Mouse (Mus musculus) frontal cortex, adult (tissue): ENCODE measurements at regions not wholly inside any gene's neighbourhood (a gene's known extent, or its start where the extent isn't known, plus 50 kb on each side); places are given as distances from the start of the nearest gene placed in this dataset.
"Not testable (repeated sequence)": the region's sequence is repeated elsewhere in the genome, so short reads cannot be mapped to it uniquely, and the experiment has no call there.

Source experiments
- ATAC-seq: cut with Nextera tagmentation; 2 replicates; pipeline ENCODE4 v1.9.2; 2017; ENCODE audit warnings: mild to moderate bottlenecking, moderate library complexity, mixed read lengths; ENCODE audit not compliant: low TSS enrichment

GRCm38 (mm10) chr14:120755389-120755788 is 155.6 kb upstream of the Ipo5 start:
- peak; percentile 64; the same call in 1 of the 2 replicates for ATAC-seq

GRCm38 (mm10) chr14:120758200-120758830 is 152.7 kb upstream of the Ipo5 start:
- no peak for ATAC-seq

- no peak for ATAC-seq
Measured at GRCm38 (mm10) chr14:120762168-120762567, 148.9 kb upstream of the Ipo5 start.

GRCm38 (mm10) chr14:120762733-120763132 is 148.3 kb upstream of the Ipo5 start:
- ATAC-seq: peak; percentile 28

- peak; percentile 84 for ATAC-seq
Measured at GRCm38 (mm10) chr14:120763796-120764195, 147.2 kb upstream of the Ipo5 start.

GRCm38 (mm10) chr14:120764386-120764785 is 146.6 kb upstream of the Ipo5 start:
- peak; percentile 15; the same call in 1 of the 2 replicates for ATAC-seq

GRCm38 (mm10) chr14:120766451-120766850 is 144.6 kb upstream of the Ipo5 start:
- ATAC-seq: no peak

GRCm38 (mm10) chr14:120770579-120770978 is 140.4 kb upstream of the Ipo5 start:
- no peak for ATAC-seq

GRCm38 (mm10) chr14:120773001-120773400 is 138.0 kb upstream of the Ipo5 start:
- ATAC-seq: not testable (repeated sequence)

GRCm38 (mm10) chr14:120791828-120792554 is 119.0 kb upstream of the Ipo5 start:
- ATAC-seq: peak; percentile 91

GRCm38 (mm10) chr14:120797916-120798490 is 113.0 kb upstream of the Ipo5 start:
- peak; percentile 91 for ATAC-seq

GRCm38 (mm10) chr14:120803191-120803590 is 107.8 kb upstream of the Ipo5 start:
- ATAC-seq: no peak

GRCm38 (mm10) chr14:120803739-120804138 is 107.3 kb upstream of the Ipo5 start:
- no peak; the same call in 1 of the 2 replicates for ATAC-seq

GRCm38 (mm10) chr14:120804183-120804848 is 106.7 kb upstream of the Ipo5 start:
- ATAC-seq: no peak

GRCm38 (mm10) chr14:120805137-120805536 is 105.9 kb upstream of the Ipo5 start:
- ATAC-seq: no peak

- not testable (repeated sequence) for ATAC-seq
Measured at GRCm38 (mm10) chr14:120805816-120806552, 105.0 kb upstream of the Ipo5 start.

GRCm38 (mm10) chr14:120806553-120806893 is 104.5 kb upstream of the Ipo5 start:
- ATAC-seq: no peak

- peak; percentile 86 for ATAC-seq
Measured at GRCm38 (mm10) chr14:120809321-120809720, 101.7 kb upstream of the Ipo5 start.

GRCm38 (mm10) chr14:120813938-120814337 is 97.1 kb upstream of the Ipo5 start:
- ATAC-seq: no peak

- ATAC-seq: not testable (repeated sequence)
Measured at GRCm38 (mm10) chr14:120815126-120815525, 95.9 kb upstream of the Ipo5 start.

GRCm38 (mm10) chr14:120816529-120816928 is 94.5 kb upstream of the Ipo5 start:
- no peak for ATAC-seq

- peak; percentile 45; the same call in 1 of the 2 replicates for ATAC-seq
Measured at GRCm38 (mm10) chr14:120826187-120826586, 84.8 kb upstream of the Ipo5 start.
